Mouse (Mus musculus): ENCODE measurements at regions not wholly inside any gene's neighbourhood (a gene's known extent, or its start where the extent isn't known, plus 50 kb on each side); places are given as distances from the start of the nearest gene placed in this dataset.

DNA sequence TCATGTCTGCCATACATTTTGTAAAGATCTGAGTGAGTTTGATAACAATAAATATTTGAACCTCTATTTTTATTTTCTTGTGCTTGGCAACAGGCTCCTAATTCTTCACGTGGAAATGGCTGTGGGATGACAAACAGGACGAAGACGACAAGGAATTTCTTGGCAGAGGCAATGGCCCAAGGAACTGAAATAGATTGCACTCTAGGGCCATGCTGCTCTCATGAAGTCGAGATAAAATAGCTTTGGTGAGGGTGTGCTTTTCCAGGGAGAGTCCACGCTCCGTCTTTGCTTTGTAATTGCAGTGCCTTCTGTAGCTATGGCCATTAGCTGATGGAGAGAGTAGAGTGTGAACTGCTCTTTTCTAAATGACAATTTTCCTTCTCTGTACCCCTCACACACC is 50.9 kb upstream of the 1810046K07Rik start:
- Histone ChIP-seq H3K9me3 (replicated peaks; ENCODE audit: control insufficient read depth, low read length) (no peaks in the 10 kb centered on the region), H3K36me3 (replicated peaks; ENCODE audit: control insufficient read depth, insufficient read depth, low read depth, low read length) (no peaks in the 10 kb centered on the region), H3K9ac (replicated peaks; ENCODE audit: low read length) (no peak overlapping the region), H3K27ac (replicated peaks; ENCODE audit: low read depth, low read length) (no peak overlapping the region), H3K4me1 (ENCODE audit: control insufficient read depth, insufficient read depth, low read length) (no peaks in the 10 kb centered on the region), H3K4me2 (ENCODE audit: low read depth, low read length) (no peak overlapping the region), H3K27me3 (ENCODE audit: control insufficient read depth, insufficient read depth, low read length) (no peaks in the 10 kb centered on the region), H3K4me3 (ENCODE audit: low read depth, low read length) (no peak overlapping the region)
- no peak for ATAC-seq (replicated peaks; ENCODE audit: insufficient number of reproducible peaks, low FRiP score, low TSS enrichment, low read depth)
- no peak for DNase-seq (ENCODE audit: low spot score)
- WGBS = 82% methylated on average over 6 of the region's 6 CpGs

DNA sequence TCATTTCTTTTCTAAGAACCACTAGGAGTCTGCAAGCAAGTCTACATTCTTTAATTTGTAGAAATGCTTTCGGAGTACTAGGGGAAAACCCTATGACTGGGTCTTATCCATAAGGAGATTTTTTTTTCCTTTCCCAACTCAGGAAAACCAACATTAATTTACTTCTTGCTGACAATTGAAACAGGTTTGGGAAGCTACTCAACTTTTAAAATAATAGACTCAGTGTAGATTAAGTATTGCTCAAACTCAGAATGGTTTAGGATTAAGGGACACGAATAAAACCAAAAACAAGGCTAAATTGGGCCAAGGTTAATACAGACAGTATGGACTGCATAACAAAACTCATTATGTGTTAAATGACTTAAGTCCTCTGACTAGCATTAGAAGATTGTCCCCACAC is 65.2 kb upstream of the 1810046K07Rik start:
- 94% methylated on average over 2 of the region's 2 CpGs for WGBS
- no peak overlapping the region for H3K9ac ChIP-seq (replicated peaks; ENCODE audit: low read length)
- no peak overlapping the region for H3K27ac ChIP-seq (replicated peaks; ENCODE audit: low read depth, low read length)
- no peaks in the 10 kb centered on the region for H3K9me3 ChIP-seq (replicated peaks; ENCODE audit: control insufficient read depth, low read length)
- DNase-seq (ENCODE audit: low spot score) (no peak), ATAC-seq (replicated peaks; ENCODE audit: insufficient number of reproducible peaks, low FRiP score, low TSS enrichment, low read depth) (no peak)
- no peaks in the 10 kb centered on the region for H3K4me1 ChIP-seq (ENCODE audit: control insufficient read depth, insufficient read depth, low read length)
- H3K27me3 ChIP-seq (ENCODE audit: control insufficient read depth, insufficient read depth, low read length) = no peaks in the 10 kb centered on the region
- no peaks in the 10 kb centered on the region for H3K36me3 ChIP-seq (replicated peaks; ENCODE audit: control insufficient read depth, insufficient read depth, low read depth, low read length)
- H3K4me3 ChIP-seq (ENCODE audit: low read depth, low read length) = no peak overlapping the region
- H3K4me2 ChIP-seq (ENCODE audit: low read depth, low read length) = no peak overlapping the region

- ATAC-seq (replicated peaks; ENCODE audit: insufficient number of reproducible peaks, low FRiP score, low TSS enrichment, low read depth) = no peak
Measured at GRCm38 (mm10) chr9:51394372-51394771, 65.7 kb upstream of the 1810046K07Rik start.

GRCm38 (mm10) chr9:51396801-51397200 is 68.1 kb upstream of the 1810046K07Rik start:
- Histone ChIP-seq H3K27me3 (ENCODE audit: control insufficient read depth, insufficient read depth, low read length) (no peaks in the 10 kb centered on the region), H3K4me1 (ENCODE audit: control insufficient read depth, insufficient read depth, low read length) (no peaks in the 10 kb centered on the region), H3K4me2 (ENCODE audit: low read depth, low read length) (no peak overlapping the region), H3K4me3 (ENCODE audit: low read depth, low read length) (no peak overlapping the region), H3K36me3 (replicated peaks; ENCODE audit: control insufficient read depth, insufficient read depth, low read depth, low read length) (no peaks in the 10 kb centered on the region), H3K9ac (replicated peaks; ENCODE audit: low read length) (no peak overlapping the region), H3K27ac (replicated peaks; ENCODE audit: low read depth, low read length) (no peak overlapping the region), H3K9me3 (replicated peaks; ENCODE audit: control insufficient read depth, low read length) (no peaks in the 10 kb centered on the region)
- ATAC-seq (replicated peaks; ENCODE audit: insufficient number of reproducible peaks, low FRiP score, low TSS enrichment, low read depth) = no peak
- 91% methylated on average over 3 of the region's 3 CpGs for WGBS
- DNase-seq (ENCODE audit: low spot score) = no peak

More at GRCm38 (mm10) chr9:51394372-51394771, 65.7 kb upstream of the 1810046K07Rik start:
- Histone ChIP-seq H3K27ac (replicated peaks; ENCODE audit: low read depth, low read length) (no peak overlapping the region), H3K27me3 (ENCODE audit: control insufficient read depth, insufficient read depth, low read length) (no peaks in the 10 kb centered on the region), H3K4me2 (ENCODE audit: low read depth, low read length) (no peak overlapping the region), H3K4me3 (ENCODE audit: low read depth, low read length) (no peak overlapping the region), H3K36me3 (replicated peaks; ENCODE audit: control insufficient read depth, insufficient read depth, low read depth, low read length) (no peaks in the 10 kb centered on the region), H3K9me3 (replicated peaks; ENCODE audit: control insufficient read depth, low read length) (no peaks in the 10 kb centered on the region), H3K4me1 (ENCODE audit: control insufficient read depth, insufficient read depth, low read length) (no peaks in the 10 kb centered on the region), H3K9ac (replicated peaks; ENCODE audit: low read length) (no peak overlapping the region)
- WGBS = 78% methylated on average over 9 of the region's 9 CpGs
- no peak for DNase-seq (ENCODE audit: low spot score)

GRCm38 (mm10) chr9:51397589-51398220 is 69.0 kb upstream of the 1810046K07Rik start:
- 7% methylated on average over 1 of the region's 1 CpGs for WGBS
- Histone ChIP-seq H3K9ac (replicated peaks; ENCODE audit: low read length) (no peak overlapping the region), H3K9me3 (replicated peaks; ENCODE audit: control insufficient read depth, low read length) (no peaks in the 10 kb centered on the region), H3K27ac (replicated peaks; ENCODE audit: low read depth, low read length) (no peak overlapping the region), H3K4me3 (ENCODE audit: low read depth, low read length) (no peak overlapping the region), H3K36me3 (replicated peaks; ENCODE audit: control insufficient read depth, insufficient read depth, low read depth, low read length) (no peaks in the 10 kb centered on the region), H3K4me1 (ENCODE audit: control insufficient read depth, insufficient read depth, low read length) (no peaks in the 10 kb centered on the region), H3K4me2 (ENCODE audit: low read depth, low read length) (no peak overlapping the region), H3K27me3 (ENCODE audit: control insufficient read depth, insufficient read depth, low read length) (no peaks in the 10 kb centered on the region)
- ATAC-seq (replicated peaks; ENCODE audit: insufficient number of reproducible peaks, low FRiP score, low TSS enrichment, low read depth) (no peak), DNase-seq (ENCODE audit: low spot score) (no peak)

DNA sequence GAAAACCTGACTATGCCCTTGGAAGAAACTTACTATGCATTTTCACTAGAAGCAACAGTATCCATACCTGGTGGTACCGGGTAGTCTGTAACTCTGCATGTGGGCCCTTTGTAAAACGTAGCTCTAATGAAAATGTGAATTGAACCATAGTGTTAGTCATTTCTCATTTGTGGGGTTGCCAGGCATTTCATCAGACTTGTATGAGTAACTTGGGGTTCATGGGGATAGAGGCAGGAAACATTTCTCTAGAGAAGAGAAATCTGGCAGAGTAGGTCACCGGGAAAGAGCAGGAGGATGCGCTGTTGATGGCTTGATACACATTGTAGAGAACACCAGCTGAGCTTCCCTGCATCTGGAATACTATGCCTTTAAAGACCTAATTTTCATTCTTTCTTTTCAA is 70.2 kb upstream of the 1810046K07Rik start:
- Histone ChIP-seq H3K36me3 (replicated peaks; ENCODE audit: control insufficient read depth, insufficient read depth, low read depth, low read length) (no peaks in the 10 kb centered on the region), H3K9me3 (replicated peaks; ENCODE audit: control insufficient read depth, low read length) (no peaks in the 10 kb centered on the region), H3K4me2 (ENCODE audit: low read depth, low read length) (no peak overlapping the region), H3K4me1 (ENCODE audit: control insufficient read depth, insufficient read depth, low read length) (no peaks in the 10 kb centered on the region), H3K27me3 (ENCODE audit: control insufficient read depth, insufficient read depth, low read length) (no peaks in the 10 kb centered on the region), H3K27ac (replicated peaks; ENCODE audit: low read depth, low read length) (no peak overlapping the region), H3K9ac (replicated peaks; ENCODE audit: low read length) (no peak overlapping the region), H3K4me3 (ENCODE audit: low read depth, low read length) (no peak overlapping the region)
- DNase-seq (ENCODE audit: low spot score) (no peak), ATAC-seq (replicated peaks; ENCODE audit: insufficient number of reproducible peaks, low FRiP score, low TSS enrichment, low read depth) (no peak)
- 91% methylated on average over 4 of the region's 4 CpGs for WGBS

DNA sequence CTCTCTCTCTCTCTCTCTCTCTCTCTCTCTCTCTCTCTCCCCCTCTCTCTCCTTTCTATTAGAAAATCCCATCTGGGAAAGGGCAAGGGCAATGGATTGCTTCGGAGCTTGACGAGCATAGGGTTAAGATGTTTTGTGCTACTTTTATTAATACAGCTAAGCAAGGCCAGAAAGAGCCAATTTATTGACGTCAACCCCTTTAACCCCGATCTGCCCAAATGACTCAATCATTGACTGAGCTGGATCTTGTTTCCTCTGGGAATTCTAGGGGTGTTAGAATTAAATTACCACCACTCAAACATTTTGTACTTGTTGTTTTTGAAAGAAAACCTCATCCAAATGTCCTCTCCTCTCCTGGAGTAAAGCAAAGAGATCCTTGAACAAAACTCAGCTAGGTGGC is 70.6 kb upstream of the 1810046K07Rik start:
- WGBS = 31% methylated on average over 4 of the region's 4 CpGs
- no peak overlapping the region for H3K4me3 ChIP-seq (ENCODE audit: low read depth, low read length)

DNA sequence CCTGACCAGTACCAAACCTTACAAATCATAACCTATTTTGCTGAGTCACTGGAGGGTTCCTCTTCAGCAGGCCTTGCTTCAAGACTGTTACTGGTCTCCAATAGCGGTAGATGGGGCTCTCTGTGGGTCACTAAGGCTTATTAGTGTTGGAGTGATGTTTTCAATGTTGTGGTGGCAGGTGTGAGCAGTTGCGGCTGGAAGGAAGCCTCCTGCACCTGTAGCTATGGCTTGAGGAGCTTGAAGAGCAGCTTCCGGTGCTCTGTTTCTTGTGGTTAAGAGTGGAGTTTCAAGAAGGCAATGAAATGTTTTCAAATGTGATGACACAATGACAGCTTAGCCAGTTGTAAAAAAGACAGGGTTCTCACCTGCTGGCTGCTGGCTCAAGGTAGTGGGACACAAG is 73.1 kb upstream of the 1810046K07Rik start:
- no peaks in the 10 kb centered on the region for H3K9me3 ChIP-seq (replicated peaks; ENCODE audit: control insufficient read depth, low read length)
- H3K4me1 ChIP-seq (ENCODE audit: control insufficient read depth, insufficient read depth, low read length) = no peaks in the 10 kb centered on the region
- H3K4me2 ChIP-seq (ENCODE audit: low read depth, low read length) = no peak overlapping the region
- ATAC-seq (replicated peaks; ENCODE audit: insufficient number of reproducible peaks, low FRiP score, low TSS enrichment, low read depth) (no peak), DNase-seq (ENCODE audit: low spot score) (no peak)
- H3K27ac ChIP-seq (replicated peaks; ENCODE audit: low read depth, low read length) = no peak overlapping the region
- no peaks in the 10 kb centered on the region for H3K27me3 ChIP-seq (ENCODE audit: control insufficient read depth, insufficient read depth, low read length)
- H3K4me3 ChIP-seq (ENCODE audit: low read depth, low read length) = no peak overlapping the region
- no peak overlapping the region for H3K9ac ChIP-seq (replicated peaks; ENCODE audit: low read length)
- WGBS = 87% methylated on average over 3 of the region's 3 CpGs
- H3K36me3 ChIP-seq (replicated peaks; ENCODE audit: control insufficient read depth, insufficient read depth, low read depth, low read length) = no peaks in the 10 kb centered on the region

More for the DNA sequence above, 70.6 kb upstream of the 1810046K07Rik start:
- H3K9me3 ChIP-seq (replicated peaks; ENCODE audit: control insufficient read depth, low read length) = no peaks in the 10 kb centered on the region
- no peaks in the 10 kb centered on the region for H3K27me3 ChIP-seq (ENCODE audit: control insufficient read depth, insufficient read depth, low read length)
- no peak overlapping the region for H3K4me2 ChIP-seq (ENCODE audit: low read depth, low read length)
- no peaks in the 10 kb centered on the region for H3K36me3 ChIP-seq (replicated peaks; ENCODE audit: control insufficient read depth, insufficient read depth, low read depth, low read length)
- H3K27ac ChIP-seq (replicated peaks; ENCODE audit: low read depth, low read length) = no peak overlapping the region
- no peak for ATAC-seq (replicated peaks; ENCODE audit: insufficient number of reproducible peaks, low FRiP score, low TSS enrichment, low read depth)
- no peak for DNase-seq (ENCODE audit: low spot score)
- H3K4me1 ChIP-seq (ENCODE audit: control insufficient read depth, insufficient read depth, low read length) = no peaks in the 10 kb centered on the region
- no peak overlapping the region for H3K9ac ChIP-seq (replicated peaks; ENCODE audit: low read length)
